Mouse (Mus musculus) liver, postnatal 0 days (tissue): ENCODE measurements around the gene Bcr. TPM values are rescaled to one million over a fixed set of nuclear protein-coding genes. Genes with fewer than 3 reads are reported as not detected.

Source experiments
- ATAC-seq: fragments of 200-750 bp; cut with Nextera tagmentation; 2 replicates; pipeline ENCODE4 v1.8.0; 2017; ENCODE audit warnings: mild to moderate bottlenecking, moderate library complexity
- DNase-seq: peaks from one replicate; pipeline ENCODE4 v3.0.0-alpha.2; 2016
- H3K27ac ChIP-seq: fragments of 300-500 bp; sonication (generic); 2 replicates; pipeline ENCODE4 v1.5.1; 2014; ENCODE audit warnings: antibody characterized with exemption, moderate library complexity, mild to moderate bottlenecking, low read depth
- H3K27me3 ChIP-seq: fragments of 300-500 bp; sonication (generic); 2 replicates; pipeline ENCODE4 v1.6.1; 2014; ENCODE audit warnings: low read length, control low read depth, mixed read lengths; ENCODE audit not compliant: insufficient read depth
- H3K36me3 ChIP-seq: fragments of 300-500 bp; sonication (generic); replicated peaks from 2 replicates; pipeline ENCODE4 v1.6.1; 2014; ENCODE audit warnings: mild to moderate bottlenecking, control low read depth, low read length, moderate library complexity, mixed read lengths; ENCODE audit not compliant: insufficient read depth
- H3K4me1 ChIP-seq: fragments of 300-500 bp; sonication (generic); 2 replicates; pipeline ENCODE4 v1.6.1; 2014; ENCODE audit warnings: antibody characterized with exemption, mild to moderate bottlenecking, control low read depth; ENCODE audit not compliant: insufficient read depth
- H3K4me2 ChIP-seq: fragments of 300-500 bp; sonication (generic); 2 replicates; pipeline ENCODE4 v1.6.1; 2014; ENCODE audit warnings: low read depth, mild to moderate bottlenecking, low read length, moderate library complexity, mixed read lengths
- H3K4me3 ChIP-seq: fragments of 300-500 bp; sonication (generic); 2 replicates; pipeline ENCODE4 v1.5.1; 2014; ENCODE audit warnings: low read depth, low read length
- H3K9ac ChIP-seq: fragments of 300-500 bp; sonication (generic); replicated peaks from 2 replicates; pipeline ENCODE4 v1.6.1; 2014; ENCODE audit warnings: mild to moderate bottlenecking, moderate library complexity
- H3K9me3 ChIP-seq: fragments of 300-500 bp; sonication (generic); 2 replicates; pipeline ENCODE4 v1.6.1; 2016; ENCODE audit warnings: mild to moderate bottlenecking, control low read depth, low read length, mixed read lengths
- CTCF ChIP-seq: sonication (generic); IDR thresholded peaks from 2 replicates; pipeline ENCODE4 v1.5.1; 2016; ENCODE audit warnings: antibody characterized with exemption, low read depth
- EP300 ChIP-seq: IDR thresholded peaks from 2 replicates; pipeline ENCODE4 v1.6.1; 2016; ENCODE audit warnings: antibody characterized with exemption, low read depth, mild to moderate bottlenecking
- WGBS: fragments of 180-500 bp; shearing (Covaris S2); extraction: QIAGEN DNeasy Blood & Tissue Kit; methylation state at CpG from one replicate; pipeline ENCODE4 v1.1.7; 2014; ENCODE audit not compliant: insufficient replicate concordance; 5-methylcytosine and 5-hydroxymethylcytosine counted together
- polyA plus RNA-seq: library from polyadenylated mRNA; unstranded; fragments of >200 nt; fragmentation: Nextera tagmentation; extraction: Ambion mirVana; gene quantifications from 2 replicates; pipeline ENCODE4 v1.2.1, GENCODE M21; 2015

Gene Bcr
- polyA plus RNA-seq, 1 experiment from 2014 or later = 3.4 TPM

DNA sequence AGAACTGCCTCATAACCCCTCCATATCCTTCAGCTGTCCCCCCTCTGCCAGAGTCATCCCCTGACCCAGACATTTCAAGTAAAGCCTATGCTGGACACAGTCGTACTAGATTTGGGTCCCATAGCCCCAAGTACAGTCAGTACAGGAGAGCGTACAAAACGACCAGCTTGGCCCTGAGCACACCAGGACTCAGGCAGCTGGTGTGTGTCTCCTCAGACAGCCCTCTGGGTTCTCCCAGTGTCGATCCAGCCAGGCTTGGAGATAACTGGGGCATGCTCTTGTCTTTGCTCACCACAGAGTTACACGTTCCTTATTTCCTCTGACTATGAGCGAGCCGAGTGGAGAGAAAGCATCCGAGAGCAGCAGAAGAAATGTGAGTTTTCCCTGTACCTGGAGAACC lies 97.3 kb downstream of the Bcr start:
- peaks cover 50% of the 10 kb centered on the region for H3K36me3 ChIP-seq
- WGBS = 65% methylated on average over 8 of the region's 8 CpGs
- no peaks in the 10 kb centered on the region for H3K27me3 ChIP-seq
- no peaks in the 10 kb centered on the region for H3K4me1 ChIP-seq
- no peak overlapping the region for H3K4me2 ChIP-seq
- TF ChIP-seq EP300 (no peak), CTCF (no peak)
- H3K9me3 ChIP-seq = no peaks in the 10 kb centered on the region
- H3K4me3 ChIP-seq = no peak overlapping the region
- H3K9ac ChIP-seq = no peak overlapping the region
- ATAC-seq (no peak), DNase-seq (no peak)
- no peak overlapping the region for H3K27ac ChIP-seq

DNA sequence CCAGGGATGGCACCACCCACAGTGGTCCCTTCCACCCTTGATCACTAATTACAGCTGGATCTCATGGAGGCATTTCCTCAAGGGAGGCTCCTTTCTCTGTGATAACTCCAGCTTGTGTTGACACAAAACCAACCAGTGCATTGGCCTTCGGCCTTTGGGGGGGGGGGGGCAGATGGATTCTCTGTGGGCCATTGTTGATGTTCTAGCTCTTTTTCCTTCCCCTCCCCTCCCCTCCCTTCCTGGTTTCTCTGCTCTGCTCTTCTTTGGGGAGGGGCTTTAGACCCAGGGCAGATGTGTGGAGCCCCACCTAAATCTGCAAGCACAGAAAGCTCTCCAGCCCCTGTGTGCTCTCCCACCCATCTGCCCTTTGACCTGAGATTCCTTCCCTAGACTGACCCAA lies 98.0 kb downstream of the Bcr start:
- no peak for TF ChIP-seq CTCF
- no peak for TF ChIP-seq EP300
- no peak for ATAC-seq

DNA sequence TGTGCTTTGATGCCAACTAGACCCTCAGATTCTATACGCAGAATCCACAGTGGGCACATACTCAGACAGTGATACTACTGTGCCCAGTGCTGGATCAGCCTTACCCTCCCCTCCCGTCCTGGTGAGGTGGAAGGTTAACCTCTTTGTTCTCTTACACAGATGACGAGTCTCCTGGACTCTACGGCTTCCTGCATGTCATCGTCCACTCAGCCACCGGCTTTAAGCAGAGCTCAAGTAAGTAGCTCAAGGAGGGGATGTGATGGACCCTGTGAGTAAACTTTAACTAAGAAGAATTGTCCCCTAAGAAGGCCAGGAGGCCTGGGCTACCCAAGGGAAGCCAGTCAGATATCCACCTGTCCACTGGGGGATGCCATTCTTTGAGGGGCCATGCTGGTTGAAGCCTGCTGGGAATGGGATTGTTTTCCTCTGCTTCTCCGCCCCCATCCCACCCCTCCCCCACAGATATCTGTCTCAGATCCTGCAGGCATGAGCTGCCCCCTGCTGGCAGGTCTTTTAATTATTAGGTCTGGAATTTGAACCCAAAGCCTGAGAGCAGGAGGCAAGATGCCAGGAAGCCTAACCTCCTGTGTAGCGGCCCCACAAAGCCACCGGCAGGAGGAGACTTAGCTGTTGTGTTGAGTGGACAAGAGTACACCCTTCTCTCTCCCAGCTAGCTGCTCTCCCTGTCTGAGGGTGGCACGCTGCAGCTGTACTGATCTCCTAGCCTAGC lies 99.9 kb downstream of the Bcr start:
- Histone ChIP-seq H3K4me2 (no peak overlapping the region), H3K9me3 (no peaks in the 10 kb centered on the region), H3K27me3 (no peaks in the 10 kb centered on the region), H3K4me3 (no peak overlapping the region), H3K4me1 (no peaks in the 10 kb centered on the region), H3K27ac (no peak overlapping the region), H3K36me3 (peaks cover 50% of the 10 kb centered on the region), H3K9ac (no peak overlapping the region)
- DNase-seq (no peak), ATAC-seq (no peak)
- 77% methylated on average over 10 of the region's 10 CpGs for WGBS
- TF ChIP-seq CTCF = peak; percentile 23; the same call in 1 of the 2 replicates
- no peak for TF ChIP-seq EP300

More for the DNA sequence above, 98.0 kb downstream of the Bcr start:
- no peak overlapping the region for H3K27ac ChIP-seq
- no peak overlapping the region for H3K9ac ChIP-seq
- H3K27me3 ChIP-seq = no peaks in the 10 kb centered on the region
- no peak for DNase-seq
- WGBS = 63% methylated on average over 1 of the region's 1 CpGs
- no peak overlapping the region for H3K4me2 ChIP-seq
- H3K4me3 ChIP-seq = no peak overlapping the region
- H3K36me3 ChIP-seq = peaks cover 54% of the 10 kb centered on the region
- H3K9me3 ChIP-seq = no peaks in the 10 kb centered on the region
- H3K4me1 ChIP-seq = no peaks in the 10 kb centered on the region

DNA sequence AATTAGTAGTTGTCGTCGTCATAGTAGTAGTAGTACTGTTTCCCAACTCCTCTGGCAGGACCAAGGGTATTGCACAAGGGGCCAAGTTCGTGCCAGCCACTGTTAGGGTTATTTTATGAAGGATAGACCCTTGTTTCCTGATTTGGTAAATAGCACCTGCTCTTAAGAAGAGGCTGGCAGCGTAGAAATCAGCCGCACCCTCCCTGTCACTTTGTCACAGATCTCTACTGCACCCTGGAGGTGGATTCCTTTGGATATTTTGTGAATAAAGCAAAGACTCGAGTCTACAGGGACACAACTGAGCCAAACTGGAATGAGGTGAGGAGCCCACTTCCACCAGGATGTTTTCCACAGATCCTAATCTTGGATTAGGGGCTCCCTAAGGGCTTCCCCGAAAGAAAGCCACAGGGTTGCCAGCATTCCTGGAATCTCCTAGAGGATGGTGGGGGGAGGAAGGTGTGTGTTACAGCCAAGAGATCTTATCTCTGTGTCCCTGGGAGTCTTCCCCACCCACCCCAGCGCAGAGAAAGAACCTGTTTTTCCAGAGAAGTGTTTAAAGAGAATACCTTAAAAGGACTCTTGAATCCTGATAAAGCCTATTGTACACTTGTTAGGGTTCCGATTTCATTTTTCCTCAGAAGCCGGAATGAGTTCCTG lies 105.6 kb downstream of the Bcr start:
- no peak overlapping the region for H3K27ac ChIP-seq
- no peak overlapping the region for H3K9ac ChIP-seq
- TF ChIP-seq CTCF (0 out of 2 replicates have a peak, but pooled peaks have one; percentile 10), EP300 (no peak)
- DNase-seq (no peak), ATAC-seq (no peak)
- 73% methylated on average over 10 of the region's 10 CpGs for WGBS
- no peaks in the 10 kb centered on the region for H3K9me3 ChIP-seq
- no peak overlapping the region for H3K4me3 ChIP-seq
- peaks cover 49% of the 10 kb centered on the region for H3K36me3 ChIP-seq
- no peaks in the 10 kb centered on the region for H3K4me1 ChIP-seq
- no peak overlapping the region for H3K4me2 ChIP-seq
- no peaks in the 10 kb centered on the region for H3K27me3 ChIP-seq

DNA sequence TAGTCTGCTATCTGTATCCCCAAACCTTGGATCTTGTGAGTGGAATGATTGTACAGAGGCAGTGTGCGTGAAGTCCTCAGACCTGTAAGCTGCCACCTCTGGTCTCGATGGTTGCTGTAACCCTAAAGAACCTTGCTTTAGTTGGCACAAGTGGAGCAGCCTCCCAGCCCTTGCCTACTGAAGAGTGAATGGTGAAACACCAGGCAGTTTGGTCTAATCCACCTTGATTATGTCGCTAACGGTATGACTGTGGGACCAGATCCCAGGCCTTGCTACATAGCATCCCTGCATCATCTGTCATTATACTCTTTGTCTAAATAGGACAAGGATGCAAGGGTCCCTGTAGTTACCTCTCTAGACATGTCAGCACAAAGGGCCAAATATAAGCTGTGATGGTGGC lies 106.2 kb downstream of the Bcr start:
- Histone ChIP-seq H3K4me2 (no peak overlapping the region), H3K36me3 (peaks cover 51% of the 10 kb centered on the region), H3K27me3 (no peaks in the 10 kb centered on the region), H3K4me1 (no peaks in the 10 kb centered on the region), H3K4me3 (no peak overlapping the region), H3K27ac (no peak overlapping the region), H3K9me3 (no peaks in the 10 kb centered on the region), H3K9ac (no peak overlapping the region)
- TF ChIP-seq CTCF = no peak
- TF ChIP-seq EP300 = no peak
- DNase-seq (no peak), ATAC-seq (no peak)
- WGBS = 87% methylated on average over 4 of the region's 4 CpGs

DNA sequence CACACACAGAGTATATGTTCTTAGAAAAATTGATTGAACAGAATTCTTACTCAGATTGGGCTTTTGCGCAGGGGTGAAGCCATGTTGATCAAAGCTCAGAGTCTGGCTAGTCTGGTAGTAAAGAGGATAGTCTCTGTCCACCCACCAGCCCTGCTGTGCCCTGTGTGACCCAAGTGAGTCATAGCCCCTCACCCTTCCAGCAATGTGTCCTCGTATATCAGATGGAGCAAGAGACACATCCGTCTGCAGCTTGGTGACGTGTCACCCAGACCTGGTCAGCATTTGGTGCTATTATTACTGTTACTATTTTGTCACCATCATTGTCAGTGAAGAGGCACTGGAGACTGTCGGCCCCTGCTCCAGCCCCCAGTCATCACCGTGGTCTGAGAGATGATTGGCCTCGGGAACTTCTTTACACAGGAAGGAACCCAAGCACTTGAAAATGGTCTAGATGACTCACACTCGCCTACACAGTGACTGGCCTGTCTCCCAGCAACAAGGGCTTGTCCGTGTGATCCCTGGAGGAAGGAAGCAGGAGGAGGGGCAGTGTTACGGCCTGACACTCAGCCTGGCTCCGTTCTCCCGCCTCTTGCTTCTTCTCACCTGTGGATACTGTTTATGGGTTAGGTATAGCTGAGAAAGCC lies 109.9 kb downstream of the Bcr start:
- Histone ChIP-seq H3K27me3 (no peaks in the 10 kb centered on the region), H3K36me3 (peaks cover 34% of the 10 kb centered on the region), H3K4me1 (peaks cover 3% of the 10 kb centered on the region), H3K9ac (no peak overlapping the region), H3K27ac (no peak overlapping the region), H3K4me2 (no peak overlapping the region), H3K4me3 (no peak overlapping the region), H3K9me3 (no peaks in the 10 kb centered on the region)
- ATAC-seq (peak; percentile 67), DNase-seq (no peak)
- TF ChIP-seq EP300 = no peak
- no peak for TF ChIP-seq CTCF
- WGBS = 56% methylated on average over 12 of the region's 12 CpGs
